In the genomic region with DNA sequence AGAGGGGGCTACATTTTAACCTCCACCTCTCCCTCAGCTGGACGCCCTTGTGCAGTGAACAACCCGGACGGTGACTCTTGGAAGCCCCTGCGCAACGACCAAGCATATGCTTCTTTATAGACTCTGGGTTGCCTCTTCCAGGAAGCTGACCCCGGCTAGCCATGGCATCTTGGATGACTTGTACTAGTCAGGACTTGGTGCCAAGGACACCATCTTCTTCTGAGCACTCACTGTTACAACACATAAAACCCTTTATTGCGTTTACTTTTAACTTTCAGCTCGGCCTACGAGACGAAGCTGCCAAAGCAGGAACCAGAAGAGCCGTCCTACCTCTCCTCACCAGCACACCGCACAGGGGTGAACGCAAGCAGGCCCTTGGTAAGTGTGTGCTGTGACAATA, we compare ENCODE assay signal across 21 mouse cellular contexts.
"Had no signal": no experiment of that assay in that cellular context is flagged by ENCODE, and none has a peak within 500 bp of the region (broad histone marks: within the 10 kb centered on the region; RNA-seq: fewer than 3 reads in every experiment).

No protein-coding gene starts in this region.

- H3K9ac ChIP-seq: limb, embryonic 13.5 days; liver, embryonic 12.5 days; liver, embryonic 15.5 days; neural tube, embryonic 13.5 days had no signal

- DNase-seq: kidney, adult 18-20 months; kidney, adult 9 months; kidney, postnatal 14 days; kidney, postnatal 4 days; layer of hippocampus, postnatal 36 days; liver; lung, adult 2 months; retina, postnatal 1 day; right cerebral cortex, postnatal 25 days; thymus, adult 2 months; thymus, postnatal 14 days; thymus, postnatal 4 days had no signal

- H3K9me3 ChIP-seq: limb, embryonic 10.5 days; limb, embryonic 13.5 days; liver, embryonic 12.5 days; liver, embryonic 15.5 days; neural tube, embryonic 13.5 days had no signal

- H3K4me3 ChIP-seq: limb, embryonic 10.5 days; limb, embryonic 13.5 days; liver, embryonic 12.5 days; liver, embryonic 15.5 days; myocyte; neural tube, embryonic 13.5 days had no signal

- ATAC-seq: intestine, embryonic 16.5 days; liver, embryonic 12.5 days; midbrain, embryonic 16.5 days had no signal

- H3K36me3 ChIP-seq: limb, embryonic 10.5 days; limb, embryonic 13.5 days; liver, embryonic 12.5 days; liver, embryonic 15.5 days; neural tube, embryonic 13.5 days had no signal

- H3K4me2 ChIP-seq: limb, embryonic 13.5 days; liver, embryonic 12.5 days; liver, embryonic 15.5 days; neural tube, embryonic 13.5 days had no signal

- H3K27ac ChIP-seq: limb, embryonic 13.5 days; liver, embryonic 12.5 days; liver, embryonic 15.5 days; macrophage; neural tube, embryonic 13.5 days had no signal

- H3K4me1 ChIP-seq: liver, embryonic 12.5 days; liver, embryonic 15.5 days had no signal
